Mouse (Mus musculus): ENCODE data around the gene Zfp958. TPM values are rescaled to one million over a fixed set of nuclear protein-coding genes. Genes with fewer than 3 reads are reported as not detected.
"Not testable (repeated sequence)": the region's sequence is repeated elsewhere in the genome, so short reads cannot be mapped to it uniquely, and the experiment has no call there.

Zfp958 gene
- polyA plus RNA-seq, 1 experiment from 2014 or later, result 15.3 TPM

DNA sequence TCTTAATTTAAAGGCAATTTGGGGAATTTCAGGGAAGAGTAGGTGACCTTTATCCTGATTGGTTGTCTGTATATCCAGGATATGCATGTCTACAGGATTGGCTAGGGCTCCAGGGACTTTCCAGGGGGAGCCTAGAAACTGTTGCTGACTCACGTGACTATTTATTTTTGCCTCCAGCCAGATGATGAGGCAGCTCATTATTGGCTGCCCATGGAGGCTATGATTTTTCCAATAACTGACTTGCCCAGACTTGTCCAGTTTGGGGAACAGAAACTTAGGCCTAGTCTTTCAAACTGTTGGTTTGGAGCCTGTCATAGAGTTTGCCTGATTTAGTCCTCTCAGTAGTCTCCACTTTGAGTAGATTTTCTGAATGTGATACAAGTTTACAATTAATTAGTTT lies 14.4 kb downstream of the Zfp958 start:
- no peak overlapping the region for H3K9ac ChIP-seq (ENCODE audit: low read depth, low read length)
- 90% methylated on average over 1 of the region's 1 CpGs for WGBS
- H3K4me1 ChIP-seq (ENCODE audit: control insufficient read depth, insufficient read depth, low read length), result no peaks in the 10 kb centered on the region
- H3K9me3 ChIP-seq (ENCODE audit: control insufficient read depth, low read length), result peaks cover 54% of the 10 kb centered on the region
- peaks cover 59% of the 10 kb centered on the region for H3K36me3 ChIP-seq (ENCODE audit: control insufficient read depth, insufficient read depth, low read length)
- no peak for ATAC-seq (ENCODE audit: low FRiP score, low TSS enrichment)
- no peaks in the 10 kb centered on the region for H3K27me3 ChIP-seq (ENCODE audit: control insufficient read depth, insufficient read depth, low read length)
- no peak overlapping the region for H3K4me2 ChIP-seq (replicated peaks; ENCODE audit: low read depth, low read length)
- H3K4me3 ChIP-seq (ENCODE audit: low read length), result no peak overlapping the region
- no peak overlapping the region for H3K27ac ChIP-seq (ENCODE audit: low read depth, low read length)

DNA sequence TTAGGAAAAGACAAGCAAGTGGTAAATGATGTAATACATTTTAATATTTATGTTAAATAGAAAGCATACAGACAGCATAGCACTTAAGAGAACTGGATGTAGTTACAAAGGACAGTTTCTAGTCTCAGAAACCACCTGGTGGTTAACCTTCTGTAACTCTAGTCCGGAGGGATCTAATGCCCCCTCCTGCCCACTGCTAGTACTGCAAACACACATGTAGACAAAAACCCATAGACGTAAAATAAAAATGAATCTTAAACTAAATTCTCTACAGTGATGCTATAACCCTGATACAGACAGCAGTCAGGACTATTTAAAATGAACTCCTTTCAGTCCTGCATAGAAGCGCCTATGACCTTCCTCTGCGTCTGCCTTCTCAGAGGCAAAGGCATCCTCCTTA lies 24.1 kb downstream of the Zfp958 start:
- 90% methylated on average over 4 of the region's 4 CpGs for WGBS
- Histone ChIP-seq H3K9ac (ENCODE audit: low read depth, low read length) (no peak overlapping the region), H3K4me3 (ENCODE audit: low read length) (no peak overlapping the region), H3K4me1 (ENCODE audit: control insufficient read depth, insufficient read depth, low read length) (no peaks in the 10 kb centered on the region), H3K27me3 (ENCODE audit: control insufficient read depth, insufficient read depth, low read length) (no peaks in the 10 kb centered on the region), H3K4me2 (replicated peaks; ENCODE audit: low read depth, low read length) (no peak overlapping the region), H3K36me3 (ENCODE audit: control insufficient read depth, insufficient read depth, low read length) (no peaks in the 10 kb centered on the region), H3K9me3 (ENCODE audit: control insufficient read depth, low read length) (no peaks in the 10 kb centered on the region), H3K27ac (ENCODE audit: low read depth, low read length) (no peak overlapping the region)
- ATAC-seq (ENCODE audit: low FRiP score, low TSS enrichment), result no peak

DNA sequence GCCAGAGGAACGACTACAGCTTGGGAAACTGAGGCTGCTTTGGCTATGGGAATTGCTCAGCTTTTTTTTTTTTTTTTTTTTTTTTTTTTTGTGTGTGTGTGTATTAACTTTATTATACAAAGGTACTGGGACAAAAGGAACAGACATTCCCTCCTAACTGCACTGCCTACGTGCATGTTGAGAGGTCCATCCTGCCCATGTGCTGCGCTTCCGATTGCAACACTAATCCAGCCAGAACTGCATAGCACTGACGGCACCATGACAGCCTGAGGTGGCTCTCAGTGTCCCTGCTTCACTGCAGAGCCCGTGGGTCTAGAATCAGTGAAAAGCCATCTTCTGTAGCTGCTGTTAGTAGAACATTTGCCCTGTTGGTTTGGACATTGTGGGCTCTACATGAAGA lies 30.0 kb downstream of the Zfp958 start:
- H3K36me3 ChIP-seq (ENCODE audit: control insufficient read depth, insufficient read depth, low read length); H3K27me3 ChIP-seq (ENCODE audit: control insufficient read depth, insufficient read depth, low read length); H3K9me3 ChIP-seq (ENCODE audit: control insufficient read depth, low read length); ATAC-seq (ENCODE audit: low FRiP score, low TSS enrichment); H3K4me3 ChIP-seq (ENCODE audit: low read length); H3K4me1 ChIP-seq (ENCODE audit: control insufficient read depth, insufficient read depth, low read length); H3K4me2 ChIP-seq (replicated peaks; ENCODE audit: low read depth, low read length); H3K9ac ChIP-seq (ENCODE audit: low read depth, low read length); H3K27ac ChIP-seq (ENCODE audit: low read depth, low read length): not testable (repeated sequence)
- 88% methylated on average over 6 of the region's 6 CpGs for WGBS

DNA sequence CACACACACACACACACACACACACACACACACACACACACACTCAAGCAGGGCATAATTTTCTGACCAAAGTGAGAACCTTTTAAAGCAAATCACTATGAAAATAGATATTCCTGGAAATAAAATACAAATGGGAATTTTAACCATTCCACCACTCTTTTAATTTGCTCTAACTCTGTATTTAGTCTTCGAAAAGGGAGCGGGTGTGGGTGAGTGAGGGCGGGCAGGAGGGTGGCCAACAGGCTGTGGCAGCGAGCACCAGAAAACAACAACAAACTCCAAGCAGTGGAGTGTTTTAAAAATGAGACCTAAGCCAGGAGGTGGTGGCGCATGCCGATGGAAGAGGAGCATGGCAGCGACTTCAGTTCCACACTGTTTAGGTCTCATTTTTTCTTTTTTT lies 43.6 kb downstream of the Zfp958 start:
- Histone ChIP-seq H3K27me3 (ENCODE audit: control insufficient read depth, insufficient read depth, low read length) (no peaks in the 10 kb centered on the region), H3K9ac (ENCODE audit: low read depth, low read length) (no peak overlapping the region), H3K9me3 (ENCODE audit: control insufficient read depth, low read length) (no peaks in the 10 kb centered on the region), H3K27ac (ENCODE audit: low read depth, low read length) (no peak overlapping the region), H3K4me1 (ENCODE audit: control insufficient read depth, insufficient read depth, low read length) (no peaks in the 10 kb centered on the region), H3K4me2 (replicated peaks; ENCODE audit: low read depth, low read length) (no peak overlapping the region), H3K36me3 (ENCODE audit: control insufficient read depth, insufficient read depth, low read length) (no peaks in the 10 kb centered on the region), H3K4me3 (ENCODE audit: low read length) (no peak overlapping the region)
- 91% methylated on average over 7 of the region's 7 CpGs for WGBS
- no peak for ATAC-seq (ENCODE audit: low FRiP score, low TSS enrichment)

DNA sequence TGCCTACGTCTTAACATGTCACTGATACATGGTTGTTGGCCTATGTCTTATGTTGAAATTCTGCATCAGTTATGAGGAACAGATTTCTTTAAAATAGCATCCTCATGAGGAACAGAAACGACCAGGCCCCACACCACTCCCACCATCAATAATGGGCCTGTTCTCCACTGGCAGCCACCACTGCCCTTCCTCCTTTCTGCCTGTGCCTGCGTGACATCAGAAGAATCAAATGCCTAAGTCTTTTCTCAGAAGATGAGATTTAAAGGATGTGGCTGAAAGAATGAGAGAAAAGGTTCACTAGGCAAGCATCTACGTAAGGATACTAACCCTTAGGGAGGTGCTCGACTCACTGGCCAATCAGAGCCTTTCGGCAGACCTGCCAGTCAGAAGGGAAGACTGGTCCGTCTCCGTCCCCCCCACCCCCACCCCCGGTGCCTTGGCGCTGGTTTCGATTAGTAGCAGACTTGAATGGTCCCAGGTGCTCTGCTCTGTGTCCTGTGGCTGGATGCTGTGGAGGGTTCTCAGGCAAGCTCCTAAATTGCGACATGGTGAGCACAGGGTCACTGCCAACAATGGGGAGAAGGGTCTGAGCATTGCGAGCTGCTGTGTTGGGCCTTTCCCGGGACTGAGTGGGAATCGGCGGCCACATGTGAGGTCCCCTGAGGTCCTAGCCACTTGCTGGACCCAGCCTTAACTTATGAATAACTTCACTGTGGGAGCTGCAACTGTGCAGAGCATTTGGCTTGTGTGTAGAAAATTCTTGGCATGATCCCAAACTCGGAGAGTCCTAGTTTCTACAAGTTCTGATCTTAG lies 62.4 kb downstream of the Zfp958 start:
- H3K9ac ChIP-seq (ENCODE audit: low read depth, low read length), result no peak overlapping the region
- no peak overlapping the region for H3K27ac ChIP-seq (ENCODE audit: low read depth, low read length)
- H3K4me1 ChIP-seq (ENCODE audit: control insufficient read depth, insufficient read depth, low read length), result 0 out of 2 replicates have a peak, but pooled peaks cover 3% of the 10 kb centered on the region
- H3K36me3 ChIP-seq (ENCODE audit: control insufficient read depth, insufficient read depth, low read length), result no peaks in the 10 kb centered on the region
- 87% methylated on average over 17 of the region's 17 CpGs for WGBS
- H3K4me2 ChIP-seq (replicated peaks; ENCODE audit: low read depth, low read length), result no peak overlapping the region
- ATAC-seq (ENCODE audit: low FRiP score, low TSS enrichment), result no peak
- peaks cover 9% of the 10 kb centered on the region for H3K9me3 ChIP-seq (ENCODE audit: control insufficient read depth, low read length)
- H3K4me3 ChIP-seq (ENCODE audit: low read length), result no peak overlapping the region
- H3K27me3 ChIP-seq (ENCODE audit: control insufficient read depth, insufficient read depth, low read length), result no peaks in the 10 kb centered on the region

DNA sequence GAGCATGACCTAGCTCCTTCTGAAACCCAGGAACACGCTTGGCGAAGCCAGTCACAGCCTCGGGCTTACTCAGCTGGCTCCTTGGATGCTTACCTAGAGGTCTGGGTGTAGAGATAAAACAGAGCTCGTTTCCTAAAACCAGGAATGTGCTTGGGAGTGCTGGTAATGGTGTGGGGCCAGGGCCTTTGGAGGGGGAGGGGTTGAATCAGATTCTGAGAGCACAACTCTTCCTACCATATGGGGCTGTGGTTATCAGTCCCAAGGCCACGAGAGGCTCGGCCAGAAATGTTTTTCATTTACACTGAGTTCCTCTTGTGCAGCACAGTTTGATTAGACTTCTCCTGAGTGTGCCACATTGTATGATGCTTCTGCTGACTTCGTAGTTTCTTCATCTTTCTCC lies 63.6 kb downstream of the Zfp958 start:
- Histone ChIP-seq H3K27ac (ENCODE audit: low read depth, low read length) (no peak overlapping the region), H3K4me2 (replicated peaks; ENCODE audit: low read depth, low read length) (peak overlapping the region; percentile 51), H3K9ac (ENCODE audit: low read depth, low read length) (no peak overlapping the region; the same call in 1 of the 2 replicates), H3K9me3 (ENCODE audit: control insufficient read depth, low read length) (peaks cover 9% of the 10 kb centered on the region), H3K4me3 (ENCODE audit: low read length) (peak overlapping the region; percentile 58; the same call in 1 of the 2 replicates), H3K4me1 (ENCODE audit: control insufficient read depth, insufficient read depth, low read length) (0 out of 2 replicates have a peak, but pooled peaks cover 3% of the 10 kb centered on the region), H3K36me3 (ENCODE audit: control insufficient read depth, insufficient read depth, low read length) (no peaks in the 10 kb centered on the region), H3K27me3 (ENCODE audit: control insufficient read depth, insufficient read depth, low read length) (no peaks in the 10 kb centered on the region)
- ATAC-seq (ENCODE audit: low FRiP score, low TSS enrichment), result no peak
- 88% methylated on average over 7 of the region's 7 CpGs for WGBS

DNA sequence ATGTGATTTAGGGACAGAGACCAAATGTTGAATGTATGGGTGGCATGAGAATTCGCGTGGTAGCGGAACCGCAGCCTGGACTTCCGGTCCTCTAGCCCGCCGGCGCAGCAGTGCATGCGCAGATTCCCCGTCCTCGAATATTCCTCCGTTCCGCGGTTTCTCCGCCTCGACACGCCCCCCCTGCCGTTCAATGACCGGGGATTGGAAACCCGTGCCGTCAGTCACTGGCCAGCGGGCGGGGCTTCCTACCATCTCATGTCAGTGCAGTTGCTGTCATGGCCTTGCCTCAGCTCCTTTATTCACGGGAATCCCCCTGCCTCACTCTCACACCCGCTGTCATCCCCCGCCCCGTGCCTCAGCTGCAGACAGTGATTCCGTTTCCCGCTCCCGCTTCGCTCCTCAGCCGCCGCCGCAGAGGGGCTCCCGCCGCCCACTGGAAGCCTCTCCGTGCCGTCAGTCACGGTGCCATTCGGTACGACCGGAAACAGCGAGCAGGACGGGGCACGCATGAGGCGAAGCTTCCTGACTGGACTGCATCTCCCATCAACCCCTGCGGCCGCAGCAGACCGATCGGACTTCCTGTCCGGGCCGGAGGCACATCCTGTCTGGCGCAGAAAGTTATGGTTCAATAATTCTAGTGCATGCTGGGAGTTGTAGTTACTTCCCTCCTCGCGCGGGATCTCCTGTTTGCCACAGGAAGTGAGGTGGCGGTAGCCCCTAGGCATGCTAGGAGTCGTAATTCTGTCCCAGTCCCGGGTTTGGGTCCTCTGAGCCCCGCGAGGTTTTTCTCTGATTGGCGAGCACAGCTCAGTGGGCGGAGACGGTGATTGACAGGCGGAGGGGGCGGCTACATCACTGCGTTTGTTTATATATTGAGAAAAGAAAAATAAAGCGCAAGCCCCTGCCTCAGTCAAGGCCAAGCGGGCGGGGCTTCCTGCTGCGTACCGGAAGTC lies 64.6 kb downstream of the Zfp958 start:
- WGBS, result under 1% methylated on average over 72 of the region's 72 CpGs
- ATAC-seq (ENCODE audit: low FRiP score, low TSS enrichment), result peak; percentile 95

DNA sequence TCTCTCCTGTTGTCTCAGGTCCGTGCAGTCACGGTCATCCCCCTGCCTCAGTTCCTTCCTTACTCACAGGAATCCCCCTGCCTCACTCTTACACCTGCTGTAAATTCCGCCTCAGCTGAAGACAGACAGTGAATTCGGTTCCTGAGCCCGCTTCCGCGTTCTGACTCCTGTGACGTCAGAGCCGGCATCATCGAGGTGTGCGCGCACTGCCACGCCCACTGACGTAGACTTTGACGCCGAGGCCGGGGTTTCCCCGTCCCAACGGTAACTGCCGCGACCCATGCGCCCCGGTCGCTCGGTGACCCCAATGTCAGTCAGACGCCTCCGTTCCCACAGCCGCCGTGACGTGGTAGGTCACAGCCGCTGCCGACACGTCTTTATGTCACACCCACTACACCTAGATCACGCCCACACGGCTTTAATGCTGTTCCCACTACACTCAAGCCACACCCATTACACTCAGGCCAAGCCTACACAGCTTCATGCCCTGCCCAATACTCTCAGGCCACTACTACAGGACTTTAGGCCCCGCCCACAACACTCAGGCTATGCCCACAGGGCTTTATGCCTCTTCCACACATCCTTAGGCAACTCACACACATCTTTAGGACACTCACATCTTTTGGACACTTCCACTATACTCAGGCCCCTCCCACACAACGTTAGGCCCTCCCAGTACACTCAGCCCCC lies 65.4 kb downstream of the Zfp958 start:
- Histone ChIP-seq H3K27ac (ENCODE audit: low read depth, low read length) (peak overlapping the region; percentile 93), H3K9me3 (ENCODE audit: control insufficient read depth, low read length) (peaks cover 9% of the 10 kb centered on the region), H3K36me3 (ENCODE audit: control insufficient read depth, insufficient read depth, low read length) (no peaks in the 10 kb centered on the region), H3K4me3 (ENCODE audit: low read length) (peak overlapping the region; percentile 58), H3K4me1 (ENCODE audit: control insufficient read depth, insufficient read depth, low read length) (0 out of 2 replicates have a peak, but pooled peaks cover 3% of the 10 kb centered on the region), H3K9ac (ENCODE audit: low read depth, low read length) (peak overlapping the region; percentile 55), H3K27me3 (ENCODE audit: control insufficient read depth, insufficient read depth, low read length) (no peaks in the 10 kb centered on the region), H3K4me2 (replicated peaks; ENCODE audit: low read depth, low read length) (peak overlapping the region; percentile 38)
- peak; percentile 75 for ATAC-seq (ENCODE audit: low FRiP score, low TSS enrichment)
- WGBS, result under 1% methylated on average over 37 of the region's 37 CpGs

More for the DNA sequence above, 64.6 kb downstream of the Zfp958 start:
- Histone ChIP-seq H3K4me2 (replicated peaks; ENCODE audit: low read depth, low read length) (peak overlapping the region; percentile 51), H3K4me3 (ENCODE audit: low read length) (peak overlapping the region; percentile 58), H3K9ac (ENCODE audit: low read depth, low read length) (peak overlapping the region; percentile 55), H3K4me1 (ENCODE audit: control insufficient read depth, insufficient read depth, low read length) (0 out of 2 replicates have a peak, but pooled peaks cover 3% of the 10 kb centered on the region), H3K27me3 (ENCODE audit: control insufficient read depth, insufficient read depth, low read length) (no peaks in the 10 kb centered on the region), H3K36me3 (ENCODE audit: control insufficient read depth, insufficient read depth, low read length) (no peaks in the 10 kb centered on the region), H3K9me3 (ENCODE audit: control insufficient read depth, low read length) (peaks cover 9% of the 10 kb centered on the region), H3K27ac (ENCODE audit: low read depth, low read length) (peak overlapping the region; percentile 93)
